Mouse (Mus musculus) neural tube, embryonic 11.5 days (tissue): ENCODE data around the gene Agap1. TPM values are rescaled to one million over a fixed set of nuclear protein-coding genes. Genes with fewer than 3 reads are reported as not detected.

ENCODE experiments used
- ATAC-seq: fragments of 200-750 bp; cut with Nextera tagmentation; 2 replicates; pipeline ENCODE4 v1.8.0; 2017; ENCODE audit warnings: moderate number of reproducible peaks, mild to moderate bottlenecking, moderate TSS enrichment, moderate library complexity; ENCODE audit not compliant: insufficient read depth, low FRiP score, low TSS enrichment
- DNase-seq: peaks from one replicate; pipeline ENCODE4 v3.0.0-alpha.2; 2015; ENCODE audit warnings: low spot score
- H3K27ac ChIP-seq: fragments of 300-500 bp; sonication (generic); 2 replicates; pipeline ENCODE4 v1.5.1; 2014; ENCODE audit warnings: low read depth, mild to moderate bottlenecking, low read length
- H3K27me3 ChIP-seq: fragments of 300-500 bp; sonication (generic); 2 replicates; pipeline ENCODE4 v1.6.1; 2014; ENCODE audit warnings: mild to moderate bottlenecking, low read length, mixed read lengths; ENCODE audit not compliant: control insufficient read depth, insufficient read depth
- H3K36me3 ChIP-seq: fragments of 300-500 bp; sonication (generic); 2 replicates; pipeline ENCODE4 v1.6.1; 2014; ENCODE audit warnings: mild to moderate bottlenecking, low read length, moderate library complexity, mixed read lengths; ENCODE audit not compliant: control insufficient read depth, insufficient read depth
- H3K4me1 ChIP-seq: fragments of 300-500 bp; sonication (generic); 2 replicates; pipeline ENCODE4 v1.6.1; 2014; ENCODE audit warnings: low read length, mixed read lengths; ENCODE audit not compliant: control insufficient read depth, insufficient read depth
- H3K4me2 ChIP-seq: fragments of 300-500 bp; sonication (generic); 2 replicates; pipeline ENCODE4 v1.6.1; 2014; ENCODE audit warnings: low read depth, mild to moderate bottlenecking, moderate library complexity
- H3K4me3 ChIP-seq: fragments of 300-500 bp; sonication (generic); 2 replicates; pipeline ENCODE4 v1.5.1; 2014; ENCODE audit warnings: low read depth, low read length
- H3K9ac ChIP-seq: fragments of 300-500 bp; sonication (generic); 2 replicates; pipeline ENCODE4 v1.6.1; 2014; ENCODE audit warnings: mild to moderate bottlenecking, low read length
- H3K9me3 ChIP-seq: fragments of 300-500 bp; sonication (generic); 2 replicates; pipeline ENCODE4 v1.6.1; 2016; ENCODE audit warnings: low read length; ENCODE audit not compliant: control insufficient read depth
- WGBS: fragments of 180-500 bp; shearing (Covaris S2); extraction: QIAGEN DNeasy Blood & Tissue Kit; methylation state at CpG from one replicate; pipeline ENCODE4 v1.1.7; 2014; 5-methylcytosine and 5-hydroxymethylcytosine counted together
- polyA plus RNA-seq: library from polyadenylated mRNA; unstranded; fragments of >200 nt; fragmentation: Nextera tagmentation; extraction: Ambion mirVana; gene quantifications from 2 replicates; pipeline ENCODE4 v1.2.1, GENCODE M21; 2014

Agap1 gene
- polyA plus RNA-seq, 1 experiment from 2014 or later: 31.1 TPM

DNA sequence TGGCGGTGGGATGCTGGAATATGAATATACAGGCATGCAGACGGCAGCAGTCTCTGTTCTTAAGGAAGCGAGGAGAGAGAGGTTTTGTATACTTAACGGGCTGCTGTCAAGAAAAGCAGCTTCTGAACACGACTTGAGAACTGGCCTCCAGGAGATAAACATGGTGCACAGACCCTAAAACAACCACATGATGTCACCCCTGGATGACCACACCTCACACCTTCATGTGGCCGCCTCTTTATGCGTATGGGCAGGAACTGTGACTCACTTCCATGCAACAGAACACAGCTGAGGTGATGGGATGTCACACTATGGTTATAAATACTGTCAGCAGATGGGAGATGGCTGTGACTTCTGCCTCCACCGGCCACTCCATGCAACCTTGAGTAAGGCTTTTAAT, 28.5 kb upstream of the Agap1 start:
- DNase-seq: no peak
- ATAC-seq: no peak
- no peak overlapping the region for H3K27ac ChIP-seq
- no peak overlapping the region for H3K4me3 ChIP-seq
- H3K4me2 ChIP-seq: no peak overlapping the region
- H3K9me3 ChIP-seq: no peaks in the 10 kb centered on the region
- H3K9ac ChIP-seq: no peak overlapping the region
- 82% methylated on average over 8 of the region's 8 CpGs for WGBS
- no peaks in the 10 kb centered on the region for H3K27me3 ChIP-seq
- no peaks in the 10 kb centered on the region for H3K4me1 ChIP-seq
- no peaks in the 10 kb centered on the region for H3K36me3 ChIP-seq

DNA sequence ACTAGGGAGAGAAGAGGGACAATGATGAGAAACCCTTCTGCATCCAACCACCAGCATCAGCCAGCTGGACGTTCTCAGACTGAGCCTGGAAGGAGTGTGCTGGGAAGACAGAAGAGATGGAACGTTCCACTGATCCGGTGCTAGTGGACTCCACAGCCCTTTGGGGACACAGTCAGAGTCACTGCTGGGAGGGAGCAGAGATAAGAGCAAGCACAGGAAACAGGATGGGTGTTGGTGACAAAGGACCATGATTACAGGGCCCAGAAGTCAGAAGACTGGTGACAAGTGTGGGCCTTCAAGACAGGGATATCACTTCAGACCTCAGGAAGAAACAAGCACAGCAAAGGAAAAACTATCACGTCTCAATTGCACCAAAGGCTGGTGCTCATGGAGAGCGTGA, 25.9 kb upstream of the Agap1 start:
- no peaks in the 10 kb centered on the region for H3K9me3 ChIP-seq
- H3K27ac ChIP-seq: no peak overlapping the region
- no peaks in the 10 kb centered on the region for H3K4me1 ChIP-seq
- H3K9ac ChIP-seq: no peak overlapping the region
- H3K36me3 ChIP-seq: no peaks in the 10 kb centered on the region
- ATAC-seq (no peak), DNase-seq (no peak)
- no peaks in the 10 kb centered on the region for H3K27me3 ChIP-seq
- no peak overlapping the region for H3K4me3 ChIP-seq
- H3K4me2 ChIP-seq: no peak overlapping the region
- WGBS: 87% methylated on average over 5 of the region's 5 CpGs

DNA sequence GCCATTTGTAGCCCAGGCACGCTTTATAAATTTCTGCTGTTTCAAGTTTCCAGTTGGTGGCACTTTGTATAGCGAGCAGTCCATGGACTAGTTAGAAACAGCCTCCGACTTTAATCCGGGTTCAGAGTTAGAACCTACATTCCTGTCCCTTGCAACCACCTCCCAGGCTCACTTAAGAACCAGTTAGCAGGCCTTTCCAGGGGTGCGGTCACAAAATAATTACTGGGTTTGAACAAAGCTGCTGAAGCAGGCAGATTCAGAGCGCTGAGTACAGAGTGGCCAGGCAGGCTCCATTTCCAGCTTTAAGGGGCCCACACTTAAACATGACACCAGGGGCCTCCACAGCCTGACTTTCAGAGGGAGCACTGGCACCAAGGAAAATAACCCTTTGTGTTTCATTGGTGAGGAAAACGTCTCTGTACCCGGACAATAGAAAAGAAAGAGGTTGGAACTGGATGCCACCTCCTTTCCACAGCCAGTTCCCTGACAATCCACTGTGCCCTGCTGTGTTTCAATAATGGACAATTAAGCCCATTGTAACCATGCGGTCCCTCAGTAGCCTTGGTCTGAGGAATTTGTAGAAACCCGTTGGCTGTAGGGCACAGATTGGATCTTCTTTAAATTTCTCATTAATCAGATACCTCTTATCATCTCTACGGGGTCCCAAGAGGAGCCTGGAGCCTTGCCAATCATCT, 24.5 kb upstream of the Agap1 start:
- H3K4me3 ChIP-seq: no peak overlapping the region
- no peaks in the 10 kb centered on the region for H3K36me3 ChIP-seq
- 53% methylated on average over 11 of the region's 11 CpGs for WGBS
- no peaks in the 10 kb centered on the region for H3K9me3 ChIP-seq
- ATAC-seq (no peak), DNase-seq (no peak)
- no peak overlapping the region for H3K27ac ChIP-seq
- no peaks in the 10 kb centered on the region for H3K27me3 ChIP-seq
- H3K9ac ChIP-seq: no peak overlapping the region
- H3K4me1 ChIP-seq: no peaks in the 10 kb centered on the region
- no peak overlapping the region for H3K4me2 ChIP-seq

DNA sequence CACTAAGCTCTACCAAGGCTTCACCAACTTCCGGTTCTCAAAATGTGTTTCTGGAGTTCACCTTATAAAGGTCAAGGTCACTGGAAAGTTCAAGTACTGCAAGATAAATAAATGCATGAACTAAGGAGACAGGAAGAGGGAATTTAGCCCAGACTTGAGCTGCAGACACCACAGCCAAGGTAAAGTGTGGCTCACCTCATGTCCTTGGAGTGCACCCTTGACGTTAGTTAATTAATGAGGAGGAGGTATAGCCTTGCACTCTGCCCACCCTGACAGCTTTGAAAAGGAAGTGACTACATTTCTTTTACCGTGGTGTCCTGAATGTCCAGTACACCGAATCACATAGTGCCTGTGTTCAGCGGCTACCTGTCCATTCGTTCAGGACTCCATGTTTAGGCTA, 15.3 kb upstream of the Agap1 start:
- DNase-seq: no peak

DNA sequence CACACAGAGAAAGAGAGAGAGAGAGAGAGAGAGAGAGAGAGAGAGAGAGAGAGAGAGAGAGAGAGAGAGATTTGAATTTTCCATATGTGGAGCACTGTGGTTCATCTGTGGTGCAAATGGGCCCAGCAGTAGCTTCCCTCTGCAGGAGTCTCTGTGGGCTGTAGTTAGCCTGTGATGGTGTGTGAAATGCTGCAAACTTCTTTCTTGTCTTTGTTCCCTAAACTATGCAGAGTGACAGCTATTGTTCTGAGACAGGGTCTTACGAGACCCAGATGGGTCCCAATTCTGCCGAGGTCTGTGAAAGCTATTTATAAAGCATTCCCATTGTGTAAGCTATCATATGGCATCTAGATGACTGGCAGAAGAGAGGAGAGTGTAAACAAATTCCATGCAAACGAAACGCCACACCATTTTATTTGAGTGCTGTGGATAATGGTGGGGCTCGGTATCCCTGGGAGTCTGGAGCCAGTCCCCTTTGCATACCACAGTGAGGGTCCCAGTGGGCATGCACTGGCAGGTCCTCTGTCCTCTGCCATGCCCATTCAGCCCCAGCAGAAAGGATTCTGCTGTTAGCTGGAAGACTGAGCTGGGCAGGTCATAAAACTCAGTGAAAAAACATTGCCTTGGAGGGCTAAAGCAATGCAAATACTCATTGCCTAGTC, 13.2 kb upstream of the Agap1 start:
- H3K27me3 ChIP-seq: no peaks in the 10 kb centered on the region
- no peak overlapping the region for H3K4me3 ChIP-seq
- WGBS: 19% methylated on average over 5 of the region's 5 CpGs
- no peak overlapping the region for H3K4me2 ChIP-seq
- H3K9me3 ChIP-seq: no peaks in the 10 kb centered on the region
- H3K27ac ChIP-seq: no peak overlapping the region
- no peak overlapping the region for H3K9ac ChIP-seq
- ATAC-seq: no peak
- H3K4me1 ChIP-seq: no peaks in the 10 kb centered on the region; the same call in 1 of the 2 replicates
- DNase-seq: no peak
- no peaks in the 10 kb centered on the region for H3K36me3 ChIP-seq

More for the DNA sequence above, 15.3 kb upstream of the Agap1 start:
- no peak for ATAC-seq
- H3K27me3 ChIP-seq: no peaks in the 10 kb centered on the region
- H3K4me2 ChIP-seq: no peak overlapping the region
- no peak overlapping the region for H3K27ac ChIP-seq
- H3K9ac ChIP-seq: no peak overlapping the region
- no peaks in the 10 kb centered on the region for H3K9me3 ChIP-seq
- WGBS: 78% methylated on average over 6 of the region's 6 CpGs
- H3K4me3 ChIP-seq: no peak overlapping the region
- H3K4me1 ChIP-seq: no peaks in the 10 kb centered on the region; the same call in 1 of the 2 replicates
- no peaks in the 10 kb centered on the region for H3K36me3 ChIP-seq

DNA sequence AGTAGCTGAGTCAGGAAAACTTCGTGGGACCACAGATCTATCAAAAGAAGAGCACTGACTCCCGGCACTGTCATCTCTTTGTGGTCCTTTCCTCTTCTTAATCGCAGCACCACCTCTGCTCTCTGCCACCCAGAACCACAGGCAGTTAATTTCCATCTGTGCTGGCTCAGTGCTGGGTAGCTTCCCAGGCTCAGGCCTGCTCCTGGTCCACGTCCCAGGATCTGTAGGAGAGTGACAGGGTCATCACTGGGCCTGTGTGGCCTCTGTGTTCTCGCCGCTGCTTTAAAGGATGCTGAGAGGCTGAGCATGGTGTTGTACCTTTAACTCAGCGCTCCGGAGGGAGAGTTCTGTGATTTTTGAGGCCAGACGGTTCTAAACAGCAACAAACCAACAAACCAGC, 11.1 kb upstream of the Agap1 start:
- Histone ChIP-seq H3K27ac (no peak overlapping the region), H3K4me1 (no peaks in the 10 kb centered on the region; the same call in 1 of the 2 replicates), H3K4me2 (no peak overlapping the region), H3K9ac (peak overlapping the region; percentile 18; the same call in 1 of the 2 replicates), H3K4me3 (no peak overlapping the region), H3K9me3 (no peaks in the 10 kb centered on the region), H3K27me3 (no peaks in the 10 kb centered on the region), H3K36me3 (no peaks in the 10 kb centered on the region)
- ATAC-seq (no peak), DNase-seq (no peak)
- WGBS: 70% methylated on average over 9 of the region's 9 CpGs

DNA sequence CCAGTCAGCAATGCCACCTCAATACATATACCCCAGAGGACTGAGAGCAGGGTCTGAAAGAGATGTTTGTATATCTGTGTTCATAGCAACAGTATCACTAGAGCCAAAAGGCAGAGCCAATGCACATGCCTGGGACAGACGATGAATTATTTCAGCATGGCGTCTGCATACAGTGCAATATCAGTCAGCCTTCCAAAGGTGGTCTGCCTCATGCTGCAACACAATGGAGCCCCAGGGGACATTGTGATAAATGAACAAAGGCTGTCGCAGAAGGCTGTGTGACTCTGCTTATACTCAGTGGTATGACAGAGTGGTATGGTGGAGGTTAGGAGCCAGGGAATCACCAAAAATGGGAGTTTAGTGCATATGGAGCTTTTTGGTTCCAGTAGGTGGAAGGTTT, 10.6 kb upstream of the Agap1 start:
- ATAC-seq: no peak
- 66% methylated on average over 3 of the region's 3 CpGs for WGBS
- Histone ChIP-seq H3K4me2 (no peak overlapping the region), H3K4me3 (no peak overlapping the region), H3K27me3 (no peaks in the 10 kb centered on the region), H3K9ac (no peak overlapping the region), H3K27ac (0 out of 2 replicates have a peak overlapping the region, but pooled peaks have one; percentile 1), H3K9me3 (no peaks in the 10 kb centered on the region), H3K36me3 (no peaks in the 10 kb centered on the region), H3K4me1 (no peaks in the 10 kb centered on the region; the same call in 1 of the 2 replicates)
- DNase-seq: no peak

DNA sequence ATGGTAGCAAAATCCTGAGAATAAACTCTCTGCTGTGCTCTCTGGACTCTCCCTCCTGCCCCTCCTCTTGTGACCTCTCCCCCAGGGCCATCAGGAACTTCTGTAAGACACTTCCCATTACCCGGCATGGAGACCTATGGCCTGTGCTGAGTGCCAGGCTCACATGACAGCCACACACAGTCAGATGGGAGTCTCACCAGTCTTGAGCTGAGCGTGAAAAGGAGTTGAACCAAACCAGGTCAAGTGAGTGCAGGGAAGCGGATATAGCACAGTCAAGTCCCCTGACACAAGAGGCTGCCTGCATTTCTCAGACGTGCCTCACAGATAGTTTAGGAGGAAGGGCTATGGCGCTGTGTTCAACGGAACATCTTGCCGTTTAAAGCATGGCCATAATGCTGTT, 4.5 kb upstream of the Agap1 start:
- WGBS: 80% methylated on average over 7 of the region's 7 CpGs
- Histone ChIP-seq H3K36me3 (no peaks in the 10 kb centered on the region), H3K4me3 (no peak overlapping the region), H3K4me2 (no peak overlapping the region), H3K9ac (no peak overlapping the region), H3K27ac (no peak overlapping the region), H3K27me3 (no peaks in the 10 kb centered on the region), H3K9me3 (no peaks in the 10 kb centered on the region), H3K4me1 (peaks cover 4% of the 10 kb centered on the region; the same call in 1 of the 2 replicates)
- ATAC-seq (no peak), DNase-seq (no peak)

DNA sequence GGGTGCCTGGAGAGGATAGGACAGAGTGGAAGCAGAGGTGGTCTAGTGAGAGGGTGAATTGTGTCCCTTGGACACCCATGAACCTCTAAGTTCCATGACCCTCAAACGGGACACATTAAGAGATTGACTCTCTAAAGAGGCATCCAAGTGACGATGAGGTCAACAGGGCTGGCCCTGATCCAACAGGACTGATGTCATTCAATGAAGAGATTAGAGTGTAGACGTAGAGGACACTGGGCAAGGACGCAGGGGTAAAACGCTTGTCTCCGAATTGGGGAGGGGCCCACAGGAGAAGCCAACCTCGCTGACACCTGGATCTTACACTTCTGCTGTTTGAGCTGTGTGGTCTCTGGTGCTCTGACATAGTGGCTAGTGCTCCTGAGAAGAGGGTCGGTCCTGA, 2.5 kb upstream of the Agap1 start:
- Histone ChIP-seq H3K9me3 (no peaks in the 10 kb centered on the region), H3K4me2 (no peak overlapping the region), H3K4me1 (peaks cover 17% of the 10 kb centered on the region), H3K27ac (no peak overlapping the region), H3K9ac (no peak overlapping the region), H3K4me3 (no peak overlapping the region), H3K36me3 (no peaks in the 10 kb centered on the region), H3K27me3 (no peaks in the 10 kb centered on the region)
- no peak for ATAC-seq
- no peak for DNase-seq
- 93% methylated on average over 8 of the region's 8 CpGs for WGBS
